Mouse (Mus musculus): Measurements from ENCODE around the gene Rnaset2b. TPM values are rescaled to one million over a fixed set of nuclear protein-coding genes. Genes with fewer than 3 reads are reported as not detected.
"Not testable (repeated sequence)": the region's sequence is repeated elsewhere in the genome, so short reads cannot be mapped to it uniquely, and the experiment has no call there.

The Rnaset2b gene
- polyA plus RNA-seq (2015; fragmentation: Nextera tagmentation; extraction: Ambion mirVana), result 102 and 116 TPM in 2 replicates

GRCm38 (mm10) chr17:6970334-6970733 lies at the start of gene Rnaset2b:
Gene Rnaset2b, plus strand, starts transcription at chr17:6970634.
- H3K27ac ChIP-seq; H3K27me3 ChIP-seq; H3K4me2 ChIP-seq; H3K36me3 ChIP-seq; ATAC-seq (ENCODE audit: low FRiP score); H3K9ac ChIP-seq; H3K9me3 ChIP-seq; H3K4me1 ChIP-seq (replicated peaks); H3K4me3 ChIP-seq: not testable (repeated sequence)
- 90% methylated on average over 1 of the region's 8 CpGs for WGBS

- not testable (repeated sequence) for H3K4me3 ChIP-seq; H3K27me3 ChIP-seq; H3K27ac ChIP-seq; ATAC-seq (ENCODE audit: low FRiP score); H3K9me3 ChIP-seq; H3K36me3 ChIP-seq; H3K9ac ChIP-seq; H3K4me2 ChIP-seq; H3K4me1 ChIP-seq (replicated peaks)
- WGBS, result 93% methylated on average over 7 of the region's 7 CpGs
Observed at GRCm38 (mm10) chr17:6931625-6932024, 38.8 kb upstream of the Rnaset2b start.

DNA sequence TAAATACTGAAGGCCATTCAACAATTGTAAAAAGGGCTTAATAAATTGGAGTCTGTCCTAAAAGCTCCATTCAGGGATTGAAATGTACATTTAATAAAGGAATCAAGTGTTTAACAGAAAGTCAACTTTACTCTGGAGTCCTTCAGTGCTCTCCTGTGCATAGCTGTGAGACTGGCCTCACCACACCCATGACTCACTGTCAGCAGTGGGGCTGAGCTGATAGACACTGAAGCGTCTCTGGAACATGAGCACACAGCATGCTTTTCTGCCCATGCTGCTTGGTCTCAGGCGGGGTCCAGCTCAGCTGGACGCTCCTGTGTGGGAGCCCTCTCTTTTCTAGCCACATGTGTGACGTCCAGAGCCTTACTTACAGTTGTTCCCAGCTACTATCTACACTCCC lies 27.9 kb upstream of the Rnaset2b start:
- H3K27me3 ChIP-seq; H3K4me3 ChIP-seq; H3K36me3 ChIP-seq; H3K4me1 ChIP-seq (replicated peaks); H3K9me3 ChIP-seq; ATAC-seq (ENCODE audit: low FRiP score); H3K4me2 ChIP-seq; H3K27ac ChIP-seq; H3K9ac ChIP-seq: not testable (repeated sequence)
- no CpG with 5 or more reads among the region's 4 CpGs for WGBS

- H3K9me3 ChIP-seq; H3K4me1 ChIP-seq (replicated peaks); H3K36me3 ChIP-seq; H3K27me3 ChIP-seq; H3K9ac ChIP-seq; H3K27ac ChIP-seq: not testable (repeated sequence)
- WGBS, result no CpG with 5 or more reads among the region's 8 CpGs
- Histone ChIP-seq H3K4me2 (peak overlapping the region; percentile 59), H3K4me3 (peak overlapping the region; percentile 55)
- peak; percentile 52 for ATAC-seq (ENCODE audit: low FRiP score)
Observed at GRCm38 (mm10) chr17:6947637-6947983, 22.8 kb upstream of the Rnaset2b start.

DNA sequence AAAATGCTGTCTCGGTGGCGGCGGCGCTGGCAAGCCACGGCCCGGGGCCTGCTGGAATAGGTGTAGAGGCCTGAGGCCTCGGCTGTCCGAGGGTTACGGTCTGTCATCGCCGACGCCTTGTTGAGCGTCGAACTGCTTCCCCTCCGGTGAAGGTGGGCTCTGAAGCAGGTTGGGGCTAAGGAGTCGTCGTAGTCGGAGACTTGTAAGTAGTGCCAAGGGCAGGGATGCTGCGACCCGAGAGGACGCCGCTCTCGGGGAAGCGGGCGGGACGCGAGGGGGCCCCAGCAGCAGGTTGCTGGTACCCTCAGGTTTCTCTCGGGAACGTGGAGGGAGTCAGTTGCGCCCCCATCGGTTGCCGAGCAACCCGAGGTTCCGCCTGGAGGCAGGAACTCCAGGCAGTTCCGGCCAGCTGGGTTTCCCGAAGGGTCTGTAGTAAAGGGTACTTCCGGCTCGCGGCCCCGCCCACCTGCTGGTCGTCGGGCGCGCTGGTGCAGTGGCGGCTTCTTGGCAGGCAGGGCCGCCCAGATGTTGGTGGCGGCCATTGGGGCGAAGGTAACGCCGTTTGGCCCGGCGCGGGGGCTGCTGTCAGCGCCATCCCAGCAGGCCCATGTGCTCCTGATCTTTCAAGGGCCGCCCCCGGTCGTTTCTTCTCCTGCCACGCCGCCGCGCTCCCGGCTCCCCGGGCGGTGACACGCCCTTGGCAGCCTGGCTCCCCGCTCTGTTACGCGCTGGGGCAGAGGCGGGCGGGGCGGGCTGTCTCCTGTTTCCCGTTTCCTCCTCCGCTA lies 22.3 kb upstream of the Rnaset2b start, which contains the start of gene Rsph3b:
Gene Rsph3b (minus strand): TSS at position 699 of the 785 bp plus-strand sequence.
- not testable (repeated sequence) for H3K27me3 ChIP-seq; H3K36me3 ChIP-seq; H3K9me3 ChIP-seq; H3K4me1 ChIP-seq (replicated peaks)
- H3K4me3 ChIP-seq, result peak within 1 kb of the TSS; percentile 55
- peak within 1 kb of the TSS; percentile 85 for H3K27ac ChIP-seq
- ATAC-seq (ENCODE audit: low FRiP score), result peak; percentile 98
- H3K9ac ChIP-seq, result peak within 1 kb of the TSS; percentile 75
- 1% methylated on average over 67 of the region's 73 CpGs for WGBS
- H3K4me2 ChIP-seq, result peak within 1 kb of the TSS; percentile 59

DNA sequence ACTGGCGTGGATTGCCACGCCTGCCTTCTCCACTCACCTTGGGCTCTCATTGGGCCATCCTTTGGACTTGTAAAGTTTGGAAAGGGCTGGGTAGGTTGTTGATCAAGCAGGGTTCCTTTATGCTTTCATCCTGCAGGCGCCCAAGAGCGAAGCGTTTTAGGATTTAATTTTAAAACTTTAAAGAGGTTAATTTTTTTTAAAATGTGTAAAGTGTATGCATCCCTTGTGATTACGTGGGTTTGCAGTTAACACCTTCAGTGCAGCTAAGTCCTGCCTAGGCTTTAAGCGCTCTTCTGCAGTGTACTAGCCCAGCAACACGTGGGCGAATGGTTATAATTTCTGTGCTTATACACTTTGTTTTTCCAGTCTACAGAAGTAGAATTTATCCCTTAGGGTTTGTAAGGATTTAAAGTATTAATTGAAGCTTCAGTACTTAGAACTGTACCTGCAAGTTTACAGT lies 21.6 kb upstream of the Rnaset2b start:
- Histone ChIP-seq H3K27ac (peak overlapping the region; percentile 85), H3K4me2 (peak overlapping the region; percentile 59), H3K4me3 (peak overlapping the region; percentile 55), H3K9ac (peak overlapping the region; percentile 75)
- H3K4me1 ChIP-seq (replicated peaks); H3K36me3 ChIP-seq; H3K9me3 ChIP-seq; ATAC-seq (ENCODE audit: low FRiP score); H3K27me3 ChIP-seq: not testable (repeated sequence)
- 20% methylated on average over 9 of the region's 9 CpGs for WGBS

DNA sequence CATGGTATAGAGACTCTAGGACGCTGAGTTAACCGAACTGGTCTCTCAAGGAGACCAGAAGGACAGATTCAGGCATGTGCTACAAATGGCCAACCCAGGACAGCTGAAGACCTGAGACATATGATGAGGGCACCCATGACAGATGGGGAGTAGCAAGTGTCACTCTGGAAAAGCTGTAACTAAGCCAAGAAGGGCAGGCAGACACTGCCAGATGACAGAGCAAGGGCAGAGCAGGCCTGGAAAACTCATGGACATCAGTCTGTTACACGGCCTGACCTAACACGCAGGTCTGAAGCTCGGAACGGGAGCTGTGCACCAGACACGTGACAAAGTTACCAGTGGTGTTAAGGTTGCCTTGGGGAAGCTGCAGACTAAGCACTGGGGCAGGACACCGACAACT lies 11.6 kb upstream of the Rnaset2b start:
- H3K9ac ChIP-seq; H3K27ac ChIP-seq; H3K27me3 ChIP-seq; H3K9me3 ChIP-seq; H3K36me3 ChIP-seq; H3K4me2 ChIP-seq; H3K4me1 ChIP-seq (replicated peaks); H3K4me3 ChIP-seq; ATAC-seq (ENCODE audit: low FRiP score): not testable (repeated sequence)
- WGBS, result 89% methylated on average over 7 of the region's 8 CpGs

DNA sequence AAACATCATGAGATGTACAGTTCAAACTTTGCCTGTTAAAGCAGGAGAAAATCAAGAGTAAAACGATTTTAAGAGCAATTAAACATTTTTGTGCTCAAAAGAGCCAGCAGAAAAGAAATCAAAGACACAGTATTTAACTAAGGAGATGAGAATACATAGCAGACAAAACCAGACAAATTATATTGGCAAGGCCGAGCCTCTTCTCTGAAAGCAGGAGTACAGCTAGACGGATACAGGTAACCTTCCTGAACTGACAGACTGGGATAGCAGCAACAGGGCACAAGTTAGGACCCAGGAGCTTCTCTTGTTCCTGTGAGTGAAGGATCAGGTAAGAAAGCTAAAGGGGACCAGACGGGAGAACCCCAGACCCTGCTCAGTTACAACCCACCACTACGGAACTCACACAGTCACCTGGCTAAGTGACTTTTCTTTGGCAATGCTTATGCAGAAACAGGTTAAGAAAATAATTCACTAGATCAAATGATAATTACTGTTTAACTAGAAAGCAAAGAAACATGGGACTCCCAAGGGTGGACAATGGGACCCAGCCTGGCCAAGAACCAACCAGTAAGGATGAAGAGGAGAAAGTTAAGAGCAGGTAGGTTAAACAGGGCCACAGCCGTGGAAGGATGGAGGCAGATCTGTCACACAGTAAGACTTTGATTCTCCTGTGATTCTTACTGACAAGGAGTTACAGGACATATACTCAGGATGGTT lies 10.7 kb upstream of the Rnaset2b start:
- not testable (repeated sequence) for H3K9ac ChIP-seq; ATAC-seq (ENCODE audit: low FRiP score); H3K4me1 ChIP-seq (replicated peaks); H3K27ac ChIP-seq; H3K36me3 ChIP-seq; H3K27me3 ChIP-seq; H3K9me3 ChIP-seq
- H3K4me2 ChIP-seq, result peak overlapping the region; percentile 53
- peak overlapping the region; percentile 51 for H3K4me3 ChIP-seq
- WGBS, result 70% methylated on average over 5 of the region's 6 CpGs

- not testable (repeated sequence) for H3K36me3 ChIP-seq; ATAC-seq (ENCODE audit: low FRiP score); H3K27ac ChIP-seq; H3K9me3 ChIP-seq; H3K27me3 ChIP-seq; H3K4me1 ChIP-seq (replicated peaks)
- peak overlapping the region; percentile 51 for H3K4me3 ChIP-seq
- H3K4me2 ChIP-seq, result peak overlapping the region; percentile 53
- WGBS, result under 1% methylated on average over 12 of the region's 12 CpGs
- H3K9ac ChIP-seq, result peak overlapping the region; percentile 49
Observed at GRCm38 (mm10) chr17:6960349-6960748, 10.1 kb upstream of the Rnaset2b start.

- H3K9me3 ChIP-seq; H3K27me3 ChIP-seq; ATAC-seq (ENCODE audit: low FRiP score); H3K4me1 ChIP-seq (replicated peaks); H3K36me3 ChIP-seq: not testable (repeated sequence)
- Histone ChIP-seq H3K9ac (peak within 1 kb of the TSS; percentile 68), H3K4me2 (peak within 1 kb of the TSS; percentile 53), H3K4me3 (peak within 1 kb of the TSS; percentile 51), H3K27ac (0 out of 2 replicates have a peak within 1 kb of the TSS, but pooled peaks have one; percentile 62)
- WGBS, result under 1% methylated on average over 38 of the region's 51 CpGs
Observed at GRCm38 (mm10) chr17:6960776-6961175, 9.7 kb upstream of the Rnaset2b start, which contains the start of gene Tagap1. Gene Tagap1, minus strand, starts transcription at chr17:6961156.

- Histone ChIP-seq H3K4me3 (peak overlapping the region; percentile 28), H3K4me2 (peak overlapping the region; percentile 46)
- WGBS, result under 1% methylated on average over 20 of the region's 48 CpGs
- H3K4me1 ChIP-seq (replicated peaks); H3K9me3 ChIP-seq; H3K27ac ChIP-seq; H3K9ac ChIP-seq; H3K36me3 ChIP-seq; H3K27me3 ChIP-seq: not testable (repeated sequence)
- ATAC-seq (ENCODE audit: low FRiP score), result peak; percentile 97
Observed at GRCm38 (mm10) chr17:6961181-6962000, 9.0 kb upstream of the Rnaset2b start.

DNA sequence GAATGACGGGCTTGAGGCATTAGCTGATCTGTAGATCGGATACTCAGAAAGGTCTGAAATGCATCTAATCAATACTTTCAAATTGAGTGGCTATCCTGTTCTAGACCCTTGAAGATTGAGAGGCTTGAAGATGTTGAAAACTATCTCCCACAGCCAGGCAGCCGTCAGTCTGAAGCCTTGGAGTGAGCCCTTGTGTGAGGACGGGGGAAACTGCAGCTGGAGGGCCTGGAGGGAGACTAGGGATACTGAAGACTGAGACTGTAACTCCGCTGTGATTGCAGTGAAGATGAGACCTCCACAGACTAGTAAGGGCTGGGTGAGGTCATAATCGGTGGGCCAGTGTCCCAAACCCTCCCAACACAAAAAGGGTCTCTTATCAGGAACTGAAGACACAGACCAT lies 8.1 kb upstream of the Rnaset2b start:
- H3K9me3 ChIP-seq; H3K27ac ChIP-seq; H3K36me3 ChIP-seq; ATAC-seq (ENCODE audit: low FRiP score); H3K27me3 ChIP-seq; H3K4me2 ChIP-seq; H3K4me3 ChIP-seq; H3K9ac ChIP-seq; H3K4me1 ChIP-seq (replicated peaks): not testable (repeated sequence)
- 78% methylated on average over 4 of the region's 6 CpGs for WGBS

Data from hindbrain, embryonic 13.5 days (tissue).